Mouse (Mus musculus): ENCODE data around the gene Ube2f. TPM values are rescaled to one million over a fixed set of nuclear protein-coding genes. Genes with fewer than 3 reads are reported as not detected.

The Ube2f gene
- total RNA-seq, 2 experiments from 2014 or later: 56.3 to 57.2 TPM

Other genes starting within 250 kb of the Ube2f start
- under 1 TPM in 1 of 2 experiments, not detected in 1; 0.16 TPM for gene Rbm44, start 105.2 kb upstream of the Ube2f start, total RNA-seq (2021)
- 10 to 100 TPM; 43.7 to 47.1 TPM for gene Ramp1, start 70.5 kb upstream of the Ube2f start, total RNA-seq (2021)
- gene Scly, start 48.0 kb downstream of the Ube2f start, total RNA-seq (2021): 10 to 100 TPM; 11.5 to 12.4 TPM
- gene Espnl, start 71.8 kb downstream of the Ube2f start, total RNA-seq (2021): under 1 TPM; 0.12 to 0.27 TPM
- gene Klhl30, start 100.7 kb downstream of the Ube2f start, total RNA-seq (2021): 10 to 100 TPM; 70.3 to 75.2 TPM
- 1 to 10 TPM; 1.1 to 1.3 TPM for gene Erfe, start 116.1 kb downstream of the Ube2f start, total RNA-seq (2021)
- gene Ilkap, start 148.5 kb downstream of the Ube2f start, total RNA-seq (2021): 10 to 100 TPM; 48.2 to 49.3 TPM
- 10 to 100 TPM; 19.8 to 21.4 TPM for gene Hes6, start 163.7 kb downstream of the Ube2f start, total RNA-seq (2021)
- 1 to 10 TPM; 4.9 to 6.8 TPM for gene Per2, start 209.0 kb downstream of the Ube2f start, total RNA-seq (2021)
- 1 to 10 TPM; 3.4 to 3.8 TPM for gene Traf3ip1, start 244.3 kb downstream of the Ube2f start, total RNA-seq (2021)